ENCODE assay signal across 1 mouse cellular context in the genomic region with DNA sequence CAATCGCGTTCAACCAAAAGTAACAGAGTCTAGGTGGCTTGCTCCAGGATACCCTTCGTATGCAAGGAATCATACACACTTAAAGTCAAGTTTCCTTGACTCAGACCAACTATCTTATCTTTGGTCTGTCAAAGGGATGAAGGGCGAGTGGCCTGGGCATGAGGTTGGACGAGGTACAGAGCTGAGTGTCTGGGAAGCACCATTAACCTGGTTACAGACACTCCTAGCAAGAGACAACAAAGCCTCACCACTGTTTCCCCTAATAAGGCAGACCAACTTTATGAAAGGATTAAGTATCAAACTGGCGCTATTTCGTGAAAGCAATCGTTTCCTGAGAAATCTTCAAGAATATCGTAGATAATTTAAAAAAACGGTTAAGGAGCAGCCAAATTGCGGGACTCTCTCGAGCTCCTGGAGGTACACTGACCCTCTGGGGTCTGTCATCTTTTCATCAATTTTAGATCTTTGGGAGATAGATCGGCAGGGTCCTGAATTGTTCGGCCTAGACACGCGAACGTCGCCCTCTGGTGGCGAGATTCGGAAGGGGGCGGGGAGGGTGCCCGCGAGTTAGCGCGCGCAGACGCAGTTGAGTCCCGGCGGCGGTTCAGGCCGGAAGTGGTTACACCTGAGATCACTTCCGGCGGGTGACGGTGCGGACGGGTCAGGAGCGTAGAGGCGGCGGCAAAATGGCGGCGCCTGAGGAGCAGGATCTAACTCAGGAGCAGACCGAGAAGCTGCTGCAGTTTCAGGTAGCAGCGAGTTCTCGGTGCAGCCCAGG.
TF ChIP-seq lines count a peak whose summit lies in the region.

A gene (plus strand): TSS at position 630 of the 778 bp plus-strand sequence.

TF ChIP-seq in MEL, 35 proteins besides CTCF, POLR2A, EP300 and RAD21 (continued from another document):
- no peak for TF ChIP-seq POLR2AphosphoS5 (IDR thresholded peaks at IDR 0.05; ENCODE audit: borderline replicate concordance, low read depth, low read length)
- TF ChIP-seq ZNF384 (IDR thresholded peaks at IDR 0.05; ENCODE audit: low read depth, low read length): no peak
- TF ChIP-seq USF2 (IDR thresholded peaks at IDR 0.05; ENCODE audit: borderline replicate concordance in 1 of 2, insufficient read depth in 1 of 2, low read depth in 1 of 2, low read length in 2 of 2): no peak
- no peak for TF ChIP-seq GABPA (IDR thresholded peaks at IDR 0.05; ENCODE audit: low read depth, low read length)
- TF ChIP-seq ETS1 (IDR thresholded peaks at IDR 0.05; ENCODE audit: low read depth, low read length): peak; percentile 32; the same call in 1 of the 2 replicates
- no peak for TF ChIP-seq ZKSCAN1 (IDR thresholded peaks at IDR 0.05; ENCODE audit: low read depth, low read length)
- TF ChIP-seq MAZ (IDR thresholded peaks at IDR 0.05; ENCODE audit: low read depth, low read length): peak; percentile 83; the same call in 1 of the 2 replicates
- no peak for TF ChIP-seq JUND (IDR thresholded peaks at IDR 0.05; ENCODE audit: low read depth, low read length)
